Mouse (Mus musculus) limb, embryonic 14.5 days (tissue): Measurements from ENCODE around the gene Vrk1. TPM values are rescaled to one million over a fixed set of nuclear protein-coding genes. Genes with fewer than 3 reads are reported as not detected.

Source experiments
- ATAC-seq: fragments of 200-750 bp; cut with Nextera tagmentation; 2 replicates; pipeline ENCODE4 v1.8.0; 2017; ENCODE audit warnings: low read depth, moderate number of reproducible peaks, moderate TSS enrichment; ENCODE audit not compliant: low FRiP score
- DNase-seq: peaks from one replicate; pipeline ENCODE4 v3.0.0-alpha.2; 2015; ENCODE audit warnings: low spot score
- H3K27ac ChIP-seq: fragments of 300-500 bp; sonication (generic); replicated peaks from 2 replicates; pipeline ENCODE4 v1.5.1; 2014; ENCODE audit warnings: low read depth, mild to moderate bottlenecking, low read length, moderate library complexity, mixed read lengths
- H3K27me3 ChIP-seq: fragments of 300-500 bp; sonication (generic); 2 replicates; pipeline ENCODE4 v1.6.1; 2014; ENCODE audit warnings: low read length, mixed read lengths; ENCODE audit not compliant: control insufficient read depth, insufficient read depth
- H3K36me3 ChIP-seq: fragments of 300-500 bp; sonication (generic); 2 replicates; pipeline ENCODE4 v1.6.1; 2014; ENCODE audit warnings: mild to moderate bottlenecking, low read length, moderate library complexity, mixed read lengths; ENCODE audit not compliant: control insufficient read depth, insufficient read depth
- H3K4me1 ChIP-seq: fragments of 300-500 bp; sonication (generic); 2 replicates; pipeline ENCODE4 v1.6.1; 2014; ENCODE audit warnings: antibody characterized with exemption, low read length, mixed read lengths; ENCODE audit not compliant: control insufficient read depth, insufficient read depth
- H3K4me2 ChIP-seq: fragments of 300-500 bp; sonication (generic); replicated peaks from 2 replicates; pipeline ENCODE4 v1.6.1; 2014; ENCODE audit warnings: low read depth, mild to moderate bottlenecking, low read length, moderate library complexity; ENCODE audit not compliant: severe bottlenecking
- H3K4me3 ChIP-seq: fragments of 300-500 bp; sonication (generic); replicated peaks from 2 replicates; pipeline ENCODE4 v1.5.1; 2014; ENCODE audit warnings: low read length
- H3K9ac ChIP-seq: fragments of 300-500 bp; sonication (generic); 2 replicates; pipeline ENCODE4 v1.6.1; 2014; ENCODE audit warnings: mild to moderate bottlenecking, low read depth, low read length, moderate library complexity; ENCODE audit not compliant: severe bottlenecking
- H3K9me3 ChIP-seq: fragments of 300-500 bp; sonication (generic); 2 replicates; pipeline ENCODE4 v1.6.1; 2016; ENCODE audit warnings: low read length; ENCODE audit not compliant: control insufficient read depth
- POLR2A ChIP-seq: fragments of 200-500 bp; IDR thresholded peaks from 2 replicates; pipeline ENCODE4 v1.8.0; 2012; ENCODE audit warnings: inconsistent platforms, mild to moderate bottlenecking, moderate library complexity, borderline replicate concordance; ENCODE audit not compliant: insufficient read depth, insufficient read length; ENCODE audit errors: extremely low read depth
- WGBS: fragments of 180-500 bp; shearing (Covaris S2); extraction: QIAGEN DNeasy Blood & Tissue Kit; methylation state at CpG from one replicate; pipeline ENCODE4 v1.1.7; 2014; 5-methylcytosine and 5-hydroxymethylcytosine counted together
- polyA plus RNA-seq, 2 experiments: library from polyadenylated mRNA; depleted of rRNA in 1 of 2; stranded (reverse) in 1 of 2; unstranded in 1 of 2; fragments of >200 nt; fragmentation: Nextera tagmentation in 1 of 2; extraction: Ambion mirVana in 1 of 2; gene quantifications; 2 replicates each; pipeline versions ENCODE4 v1.2.1 to v1.2.3; 2012 to 2014

Gene Vrk1
- polyA plus RNA-seq, 2 experiments, result 36.1 to 50.2 TPM

GRCm38 (mm10) chr12:106071575-106072166, 61.6 kb downstream of the Vrk1 start:
- Histone ChIP-seq H3K36me3 (peaks cover under 1% of the 10 kb centered on the region), H3K9ac (no peak overlapping the region), H3K27me3 (no peaks in the 10 kb centered on the region), H3K4me1 (peaks cover 11% of the 10 kb centered on the region), H3K27ac (peak overlapping the region; percentile 50; the same call in 1 of the 2 replicates), H3K4me3 (no peak overlapping the region), H3K9me3 (no peaks in the 10 kb centered on the region), H3K4me2 (no peak overlapping the region)
- no peak for TF ChIP-seq POLR2A
- peak; percentile 15 for DNase-seq
- 43% methylated on average over 10 of the region's 10 CpGs for WGBS
- ATAC-seq, result peak; percentile 41; the same call in 1 of the 2 replicates

GRCm38 (mm10) chr12:106074371-106075155, 64.5 kb downstream of the Vrk1 start:
- ATAC-seq (no peak), DNase-seq (no peak)
- H3K27ac ChIP-seq, result no peak overlapping the region
- TF ChIP-seq POLR2A, result no peak
- 91% methylated on average over 12 of the region's 12 CpGs for WGBS
- H3K36me3 ChIP-seq, result no peaks in the 10 kb centered on the region; the same call in none of the 2 replicates
- H3K4me2 ChIP-seq, result no peak overlapping the region
- H3K9me3 ChIP-seq, result no peaks in the 10 kb centered on the region
- H3K27me3 ChIP-seq, result no peaks in the 10 kb centered on the region
- no peak overlapping the region for H3K9ac ChIP-seq
- peaks cover 11% of the 10 kb centered on the region for H3K4me1 ChIP-seq
- H3K4me3 ChIP-seq, result no peak overlapping the region

- Histone ChIP-seq H3K9me3 (no peaks in the 10 kb centered on the region), H3K9ac (no peak overlapping the region), H3K4me2 (no peak overlapping the region), H3K4me1 (peaks cover 10% of the 10 kb centered on the region), H3K36me3 (no peaks in the 10 kb centered on the region; the same call in 1 of the 2 replicates), H3K27ac (no peak overlapping the region), H3K27me3 (no peaks in the 10 kb centered on the region), H3K4me3 (no peak overlapping the region)
- WGBS, result 91% methylated on average over 15 of the region's 15 CpGs
- no peak for ATAC-seq
- DNase-seq, result no peak
- TF ChIP-seq POLR2A, result no peak
Measured at GRCm38 (mm10) chr12:106076131-106076530, 66.1 kb downstream of the Vrk1 start.

GRCm38 (mm10) chr12:106080511-106080910, 70.5 kb downstream of the Vrk1 start:
- DNase-seq (no peak), ATAC-seq (no peak)
- Histone ChIP-seq H3K27ac (no peak overlapping the region), H3K27me3 (no peaks in the 10 kb centered on the region), H3K36me3 (no peaks in the 10 kb centered on the region; the same call in 1 of the 2 replicates), H3K4me1 (peaks cover 6% of the 10 kb centered on the region; the same call in 1 of the 2 replicates), H3K9me3 (no peaks in the 10 kb centered on the region), H3K4me3 (no peak overlapping the region), H3K4me2 (no peak overlapping the region), H3K9ac (no peak overlapping the region)
- 62% methylated on average over 5 of the region's 5 CpGs for WGBS
- TF ChIP-seq POLR2A, result no peak

GRCm38 (mm10) chr12:106080945-106081747, 71.1 kb downstream of the Vrk1 start:
- no peaks in the 10 kb centered on the region for H3K36me3 ChIP-seq
- H3K4me2 ChIP-seq, result no peak overlapping the region; the same call in 1 of the 2 replicates
- TF ChIP-seq POLR2A, result no peak
- H3K27me3 ChIP-seq, result no peaks in the 10 kb centered on the region
- H3K4me1 ChIP-seq, result peaks cover 6% of the 10 kb centered on the region; the same call in 1 of the 2 replicates
- ATAC-seq (no peak), DNase-seq (no peak)
- 30% methylated on average over 23 of the region's 23 CpGs for WGBS
- H3K27ac ChIP-seq, result no peak overlapping the region
- H3K9ac ChIP-seq, result no peak overlapping the region
- H3K9me3 ChIP-seq, result no peaks in the 10 kb centered on the region
- no peak overlapping the region for H3K4me3 ChIP-seq
